Mouse (Mus musculus) stomach, embryonic 15.5 days (tissue): Measurements from ENCODE around the gene Pik3r6. TPM values are rescaled to one million over a fixed set of nuclear protein-coding genes. Genes with fewer than 3 reads are reported as not detected.
A peak's percentile ranks its signal among the peaks of the same experiment; 100 is the strongest.

Source experiments
- ATAC-seq: fragments of 200-750 bp; cut with Nextera tagmentation; 2 replicates; pipeline ENCODE4 v1.8.0; 2017; ENCODE audit warnings: low read depth, moderate number of reproducible peaks, moderate TSS enrichment; ENCODE audit not compliant: insufficient read depth, low FRiP score
- H3K27ac ChIP-seq: fragments of 300-500 bp; sonication (generic); 2 replicates; pipeline ENCODE4 v1.5.1; 2015; ENCODE audit warnings: mild to moderate bottlenecking, inconsistent platforms
- H3K27me3 ChIP-seq: fragments of 300-500 bp; sonication (generic); replicated peaks from 2 replicates; pipeline ENCODE4 v1.6.1; 2015; ENCODE audit warnings: inconsistent platforms
- H3K36me3 ChIP-seq: fragments of 300-500 bp; sonication (generic); 2 replicates; pipeline ENCODE4 v1.6.1; 2015; ENCODE audit warnings: inconsistent platforms
- H3K4me1 ChIP-seq: fragments of 300-500 bp; sonication (generic); 2 replicates; pipeline ENCODE4 v1.6.1; 2015; ENCODE audit warnings: inconsistent platforms
- H3K4me2 ChIP-seq: fragments of 300-500 bp; sonication (generic); 2 replicates; pipeline ENCODE4 v1.6.1; 2015; ENCODE audit warnings: mild to moderate bottlenecking, inconsistent platforms
- H3K4me3 ChIP-seq: fragments of 300-500 bp; sonication (generic); replicated peaks from 2 replicates; pipeline ENCODE4 v1.5.1; 2015; ENCODE audit warnings: inconsistent platforms
- H3K9ac ChIP-seq: fragments of 300-500 bp; sonication (generic); 2 replicates; pipeline ENCODE4 v1.6.1; 2015; ENCODE audit warnings: inconsistent platforms
- H3K9me3 ChIP-seq: fragments of 300-500 bp; sonication (generic); 2 replicates; pipeline ENCODE4 v1.6.1; 2016; ENCODE audit warnings: inconsistent platforms
- WGBS: fragments of 180-500 bp; shearing (Covaris S2); methylation state at CpG from one replicate; pipeline ENCODE4 v1.1.7; 2015; 5-methylcytosine and 5-hydroxymethylcytosine counted together
- polyA plus RNA-seq: library from polyadenylated mRNA; unstranded; fragments of >200 nt; fragmentation: Nextera tagmentation; extraction: Ambion mirVana; gene quantifications from 2 replicates; pipeline ENCODE4 v1.2.1, GENCODE M21; 2015

The Pik3r6 gene
- polyA plus RNA-seq, 1 experiment from 2014 or later, result 3.2 TPM

DNA sequence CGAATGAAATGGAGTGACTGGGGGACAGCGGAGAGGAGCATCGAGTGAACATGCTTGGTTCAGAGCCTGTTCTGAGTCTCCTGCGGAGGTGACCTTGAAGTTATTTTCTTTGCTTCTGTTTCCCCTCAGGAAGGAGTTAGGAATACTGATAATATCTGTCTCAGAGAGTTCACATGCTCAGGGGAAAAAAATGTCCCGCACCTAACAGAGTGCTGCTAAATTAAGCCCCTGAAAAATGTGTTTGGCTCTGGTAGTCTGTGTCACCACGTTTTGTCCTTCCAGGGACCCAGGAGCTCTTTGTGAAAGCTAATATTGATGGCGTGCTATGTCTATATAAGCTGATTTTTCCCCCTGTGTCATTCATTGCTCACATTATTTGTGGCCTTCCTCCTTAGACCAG, 42.4 kb downstream of the Pik3r6 start:
- no peak overlapping the region for H3K9ac ChIP-seq

GRCm38 (mm10) chr11:68545682-68546222, 42.9 kb downstream of the Pik3r6 start:
- ATAC-seq, result no peak
- no peaks in the 10 kb centered on the region for H3K9me3 ChIP-seq
- no peak overlapping the region for H3K27ac ChIP-seq
- no peak overlapping the region for H3K4me3 ChIP-seq
- H3K27me3 ChIP-seq, result no peaks in the 10 kb centered on the region
- H3K4me1 ChIP-seq, result peaks cover 5% of the 10 kb centered on the region; the same call in 1 of the 2 replicates
- H3K9ac ChIP-seq, result no peak overlapping the region
- no peak overlapping the region for H3K4me2 ChIP-seq
- WGBS, result 69% methylated on average over 8 of the region's 8 CpGs
- no peaks in the 10 kb centered on the region for H3K36me3 ChIP-seq

More for the DNA sequence above, 42.4 kb downstream of the Pik3r6 start:
- Histone ChIP-seq H3K9me3 (no peaks in the 10 kb centered on the region), H3K27me3 (no peaks in the 10 kb centered on the region), H3K4me2 (no peak overlapping the region), H3K36me3 (no peaks in the 10 kb centered on the region), H3K27ac (no peak overlapping the region), H3K4me1 (peaks cover 5% of the 10 kb centered on the region; the same call in 1 of the 2 replicates), H3K4me3 (no peak overlapping the region)
- no peak for ATAC-seq
- 50% methylated on average over 7 of the region's 7 CpGs for WGBS

- Histone ChIP-seq H3K9me3 (no peaks in the 10 kb centered on the region), H3K4me2 (no peak overlapping the region), H3K9ac (no peak overlapping the region), H3K4me3 (no peak overlapping the region), H3K27me3 (no peaks in the 10 kb centered on the region), H3K27ac (no peak overlapping the region), H3K4me1 (peaks cover 5% of the 10 kb centered on the region; the same call in 1 of the 2 replicates), H3K36me3 (no peaks in the 10 kb centered on the region)
- no peak for ATAC-seq
- whole genome bisulfite sequencing, result 47% methylated on average over 2 of the region's 2 CpGs
Measured at GRCm38 (mm10) chr11:68547484-68547883, 44.7 kb downstream of the Pik3r6 start.

GRCm38 (mm10) chr11:68549597-68549996, 46.8 kb downstream of the Pik3r6 start:
- Histone ChIP-seq H3K9me3 (no peaks in the 10 kb centered on the region), H3K36me3 (no peaks in the 10 kb centered on the region), H3K4me3 (no peak overlapping the region), H3K4me1 (peaks cover 3% of the 10 kb centered on the region; the same call in 1 of the 2 replicates), H3K27me3 (no peaks in the 10 kb centered on the region), H3K27ac (no peak overlapping the region), H3K9ac (no peak overlapping the region), H3K4me2 (no peak overlapping the region)
- no peak for ATAC-seq
- 54% methylated on average over 3 of the region's 3 CpGs for WGBS

DNA sequence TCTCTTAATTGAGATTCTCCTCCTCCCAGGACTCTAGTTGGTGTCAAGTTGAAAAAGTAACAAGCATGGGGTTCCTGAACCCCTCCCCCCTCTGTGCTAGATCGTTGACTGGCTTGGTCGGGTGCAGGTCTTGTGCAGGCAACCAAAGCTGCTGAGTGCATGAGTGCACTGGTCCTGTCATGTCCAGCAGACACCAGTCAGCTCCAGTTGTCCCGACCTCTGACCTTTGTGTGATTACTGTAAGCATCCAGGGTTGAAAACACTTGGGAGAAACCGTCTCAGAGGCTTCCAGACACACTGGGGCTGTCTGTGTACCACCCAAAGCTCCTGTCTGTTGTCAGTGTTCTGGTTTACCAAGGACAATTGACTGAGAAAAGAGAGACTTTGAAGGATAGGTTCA, 47.5 kb downstream of the Pik3r6 start:
- Histone ChIP-seq H3K27me3 (no peaks in the 10 kb centered on the region), H3K27ac (no peak overlapping the region), H3K9me3 (no peaks in the 10 kb centered on the region), H3K4me2 (no peak overlapping the region), H3K36me3 (no peaks in the 10 kb centered on the region), H3K4me3 (no peak overlapping the region), H3K4me1 (no peaks in the 10 kb centered on the region), H3K9ac (no peak overlapping the region)
- ATAC-seq, result no peak
- 65% methylated on average over 4 of the region's 4 CpGs for WGBS

DNA sequence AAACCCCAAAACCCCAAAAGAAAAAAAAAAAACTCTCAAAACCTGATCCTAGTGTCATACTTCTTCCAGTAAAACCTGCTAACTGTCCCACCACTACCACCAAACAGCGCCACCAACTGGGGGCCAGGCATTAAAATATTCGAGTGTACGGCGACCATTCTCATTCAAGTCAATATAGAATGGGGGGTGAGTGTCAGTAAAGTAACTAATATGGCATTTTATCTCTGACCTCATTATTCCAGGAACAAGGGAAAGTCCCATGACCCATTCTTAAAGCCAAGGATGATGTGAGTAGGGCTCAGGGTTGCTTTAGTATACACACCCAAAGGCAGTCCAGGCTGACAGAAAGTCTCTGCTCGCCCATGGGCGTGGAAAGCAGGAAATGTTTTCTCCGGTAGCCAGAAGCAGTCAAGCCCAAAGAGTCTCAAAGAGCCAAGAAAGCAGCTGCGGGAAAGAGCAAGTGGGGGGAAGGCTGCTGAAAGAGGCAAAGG, 51.2 kb downstream of the Pik3r6 start:
- Histone ChIP-seq H3K9ac (no peak overlapping the region), H3K27ac (no peak overlapping the region), H3K4me3 (no peak overlapping the region), H3K27me3 (no peaks in the 10 kb centered on the region), H3K36me3 (no peaks in the 10 kb centered on the region), H3K4me2 (no peak overlapping the region; the same call in 1 of the 2 replicates), H3K4me1 (no peaks in the 10 kb centered on the region), H3K9me3 (no peaks in the 10 kb centered on the region)
- WGBS, result 30% methylated on average over 8 of the region's 8 CpGs
- ATAC-seq, result no peak

- ATAC-seq, result peak; percentile 85
- H3K27ac ChIP-seq, result no peak within 1 kb of the TSS
- WGBS, result 10% methylated on average over 37 of the region's 37 CpGs
Measured at GRCm38 (mm10) chr11:68555918-68556584, 53.2 kb downstream of the Pik3r6 start, which contains the start of gene Mfsd6l. Mfsd6l (plus strand) TSS chr11:68556186.

GRCm38 (mm10) chr11:68559546-68559945, 56.7 kb downstream of the Pik3r6 start:
- H3K9me3 ChIP-seq, result no peaks in the 10 kb centered on the region
- 59% methylated on average over 1 of the region's 1 CpGs for WGBS
- H3K27me3 ChIP-seq, result no peaks in the 10 kb centered on the region
- no peak for ATAC-seq
- H3K4me1 ChIP-seq, result no peaks in the 10 kb centered on the region
- H3K9ac ChIP-seq, result no peak overlapping the region
- no peak overlapping the region for H3K4me3 ChIP-seq
- no peak overlapping the region for H3K4me2 ChIP-seq
- no peak overlapping the region for H3K27ac ChIP-seq
- no peaks in the 10 kb centered on the region for H3K36me3 ChIP-seq

More at GRCm38 (mm10) chr11:68555918-68556584, 53.2 kb downstream of the Pik3r6 start, which contains the start of gene Mfsd6l:
- no peaks in the 10 kb centered on the region for H3K9me3 ChIP-seq
- no peaks in the 10 kb centered on the region for H3K4me1 ChIP-seq
- peak within 1 kb of the TSS; percentile 34 for H3K4me3 ChIP-seq
- H3K36me3 ChIP-seq, result no peaks in the 10 kb centered on the region
- no peak within 1 kb of the TSS for H3K9ac ChIP-seq
- no peaks in the 10 kb centered on the region for H3K27me3 ChIP-seq
- H3K4me2 ChIP-seq, result peak within 1 kb of the TSS; percentile 48

GRCm38 (mm10) chr11:68561957-68562950, 59.4 kb downstream of the Pik3r6 start:
- H3K9ac ChIP-seq, result no peak overlapping the region
- H3K4me3 ChIP-seq, result no peak overlapping the region
- H3K4me1 ChIP-seq, result no peaks in the 10 kb centered on the region
- H3K36me3 ChIP-seq, result no peaks in the 10 kb centered on the region
- H3K9me3 ChIP-seq, result no peaks in the 10 kb centered on the region
- no peaks in the 10 kb centered on the region for H3K27me3 ChIP-seq
- H3K4me2 ChIP-seq, result no peak overlapping the region
- WGBS, result 74% methylated on average over 11 of the region's 11 CpGs
- no peak overlapping the region for H3K27ac ChIP-seq
- no peak for ATAC-seq

GRCm38 (mm10) chr11:68564356-68565031, 61.7 kb downstream of the Pik3r6 start:
- no peaks in the 10 kb centered on the region for H3K4me1 ChIP-seq
- no peak overlapping the region for H3K27ac ChIP-seq
- no peak overlapping the region for H3K4me2 ChIP-seq
- no peaks in the 10 kb centered on the region for H3K27me3 ChIP-seq
- no peak overlapping the region for H3K9ac ChIP-seq
- no peak for ATAC-seq
- 73% methylated on average over 13 of the region's 13 CpGs for WGBS
- no peaks in the 10 kb centered on the region for H3K9me3 ChIP-seq
- no peak overlapping the region for H3K4me3 ChIP-seq
- no peaks in the 10 kb centered on the region for H3K36me3 ChIP-seq

DNA sequence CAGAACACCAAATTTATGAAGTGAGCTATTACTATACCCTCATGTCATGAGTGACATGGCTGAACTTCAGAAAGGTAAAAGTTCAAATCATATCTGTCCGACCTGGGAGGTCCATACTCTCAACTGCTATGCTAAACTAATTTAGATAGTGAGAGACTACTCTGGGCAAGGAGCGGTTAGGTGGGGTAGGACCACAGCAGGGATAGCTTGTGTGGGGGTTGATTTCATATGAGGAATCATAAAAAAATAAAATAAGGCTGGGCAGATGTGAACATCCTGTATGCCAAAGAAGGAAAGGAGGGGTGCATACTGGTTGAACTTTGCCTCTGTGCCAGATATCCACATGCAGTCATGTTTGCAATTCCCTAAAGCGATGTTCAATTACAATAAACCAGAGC, 62.2 kb downstream of the Pik3r6 start:
- no peaks in the 10 kb centered on the region for H3K27me3 ChIP-seq
- no peak overlapping the region for H3K4me3 ChIP-seq
- no peaks in the 10 kb centered on the region for H3K9me3 ChIP-seq
- no peaks in the 10 kb centered on the region for H3K4me1 ChIP-seq
- WGBS, result 87% methylated on average over 3 of the region's 3 CpGs
- no peak overlapping the region for H3K4me2 ChIP-seq
- H3K36me3 ChIP-seq, result no peaks in the 10 kb centered on the region
- H3K9ac ChIP-seq, result no peak overlapping the region
- ATAC-seq, result no peak
- H3K27ac ChIP-seq, result no peak overlapping the region
